Mouse (Mus musculus) midbrain, embryonic 10.5 days (tissue): Measurements from ENCODE around the gene Rasl11b. TPM values are rescaled to one million over a fixed set of nuclear protein-coding genes. Genes with fewer than 3 reads are reported as not detected.

Experiments
- DNase-seq: peaks from one replicate; pipeline ENCODE4 v3.0.0-alpha.2; 2017; ENCODE audit warnings: low spot score
- H3K27ac ChIP-seq: fragments of 300-500 bp; sonication (generic); replicated peaks from 2 replicates; pipeline ENCODE4 v1.5.1; 2016; ENCODE audit warnings: mild to moderate bottlenecking
- H3K27me3 ChIP-seq: fragments of 300-500 bp; sonication (generic); 2 replicates; pipeline ENCODE4 v1.6.1; 2016; ENCODE audit warnings: low read depth, mild to moderate bottlenecking; ENCODE audit not compliant: poor library complexity, severe bottlenecking
- H3K36me3 ChIP-seq: fragments of 300-500 bp; sonication (generic); 2 replicates; pipeline ENCODE4 v1.6.1; 2016; ENCODE audit warnings: mild to moderate bottlenecking, moderate library complexity
- H3K4me1 ChIP-seq: fragments of 300-500 bp; sonication (generic); 2 replicates; pipeline ENCODE4 v1.6.1; 2016
- H3K4me3 ChIP-seq: fragments of 300-500 bp; sonication (generic); 2 replicates; pipeline ENCODE4 v1.5.1; 2016; ENCODE audit warnings: mild to moderate bottlenecking, moderate library complexity
- H3K9me3 ChIP-seq: fragments of 300-500 bp; sonication (generic); replicated peaks from 2 replicates; pipeline ENCODE4 v1.6.1; 2016; ENCODE audit warnings: mild to moderate bottlenecking
- WGBS: fragments of 180-500 bp; shearing (Covaris S2); methylation state at CpG from one replicate; pipeline ENCODE4 v1.1.7; 2016; 5-methylcytosine and 5-hydroxymethylcytosine counted together
- polyA plus RNA-seq: library from polyadenylated mRNA; unstranded; fragments of >200 nt; fragmentation: Nextera tagmentation; extraction: Ambion mirVana; gene quantifications from 2 replicates; pipeline ENCODE4 v1.2.1, GENCODE M21; 2016

Rasl11b gene
- 27.3 and 30.3 TPM in 2 replicates for polyA plus RNA-seq

- Histone ChIP-seq H3K27me3 (peaks cover 47% of the 10 kb centered on the region), H3K27ac (peak within 1 kb of the TSS; percentile 91), H3K9me3 (no peaks in the 10 kb centered on the region), H3K4me1 (peaks cover 59% of the 10 kb centered on the region), H3K36me3 (peaks cover 32% of the 10 kb centered on the region), H3K4me3 (peak within 1 kb of the TSS; percentile 91)
- WGBS: under 1% methylated on average over 82 of the region's 82 CpGs
- peak; percentile 95 for DNase-seq
These were observed at the start of gene Rasl11b for GRCm38 (mm10) chr5:74194841-74195613. Gene Rasl11b, plus strand, starts transcription at chr5:74195286.

GRCm38 (mm10) chr5:74147631-74148030, 47.5 kb upstream of the Rasl11b start:
- 94% methylated on average over 10 of the region's 10 CpGs for WGBS
- Histone ChIP-seq H3K27me3 (no peaks in the 10 kb centered on the region), H3K36me3 (no peaks in the 10 kb centered on the region), H3K9me3 (no peaks in the 10 kb centered on the region), H3K4me1 (no peaks in the 10 kb centered on the region), H3K4me3 (no peak overlapping the region), H3K27ac (no peak overlapping the region)
- no peak for DNase-seq

DNA sequence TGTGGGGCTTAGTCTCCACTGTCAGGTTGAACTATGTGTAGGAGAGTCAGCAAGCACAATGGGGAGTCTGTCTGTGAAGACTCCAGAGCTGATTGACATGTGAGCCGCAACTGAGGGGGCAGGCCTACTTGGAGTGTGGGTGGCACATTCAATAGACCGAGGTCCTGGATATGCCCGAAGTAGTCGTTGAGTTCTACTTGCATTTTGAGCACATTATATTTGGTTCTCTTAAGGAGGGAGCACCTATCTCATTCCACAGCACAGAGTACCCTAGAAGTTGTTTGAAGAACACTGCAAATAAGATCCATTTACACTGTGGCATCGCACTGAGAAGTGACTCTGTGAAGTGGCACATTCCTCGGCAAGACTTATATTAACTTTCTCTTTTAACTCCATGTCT, 45.1 kb upstream of the Rasl11b start:
- H3K4me1 ChIP-seq: no peaks in the 10 kb centered on the region
- H3K4me3 ChIP-seq: no peak overlapping the region
- 92% methylated on average over 6 of the region's 6 CpGs for WGBS
- H3K36me3 ChIP-seq: no peaks in the 10 kb centered on the region
- H3K9me3 ChIP-seq: no peaks in the 10 kb centered on the region
- DNase-seq: no peak
- no peak overlapping the region for H3K27ac ChIP-seq
- H3K27me3 ChIP-seq: no peaks in the 10 kb centered on the region

DNA sequence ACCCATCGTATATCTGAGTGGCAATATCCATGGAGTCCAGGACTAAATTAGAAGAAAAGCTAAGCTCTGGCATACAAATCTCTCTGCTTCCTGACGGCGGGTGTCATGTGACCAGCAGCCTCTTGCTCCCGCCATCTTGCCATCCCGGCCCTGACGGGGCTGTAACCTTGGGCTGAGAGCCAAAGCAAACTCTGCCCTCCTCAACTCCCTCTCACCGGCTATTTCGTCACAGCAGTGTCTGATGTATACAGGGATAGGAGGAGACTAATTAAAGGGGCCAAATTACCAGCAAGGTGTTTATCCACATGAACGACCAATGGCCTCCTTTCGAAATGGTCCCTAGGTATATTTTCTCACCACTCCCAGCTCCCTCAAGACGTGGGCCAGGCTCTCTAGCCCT, 43.3 kb upstream of the Rasl11b start:
- no peaks in the 10 kb centered on the region for H3K36me3 ChIP-seq
- DNase-seq: no peak
- no peak overlapping the region for H3K27ac ChIP-seq
- peaks cover 12% of the 10 kb centered on the region for H3K4me1 ChIP-seq
- H3K4me3 ChIP-seq: no peak overlapping the region
- no peaks in the 10 kb centered on the region for H3K27me3 ChIP-seq
- 91% methylated on average over 11 of the region's 11 CpGs for WGBS
- no peaks in the 10 kb centered on the region for H3K9me3 ChIP-seq

GRCm38 (mm10) chr5:74155860-74156351, 39.2 kb upstream of the Rasl11b start:
- peaks cover 12% of the 10 kb centered on the region for H3K4me1 ChIP-seq
- no peaks in the 10 kb centered on the region for H3K9me3 ChIP-seq
- no peak overlapping the region for H3K27ac ChIP-seq
- DNase-seq: no peak
- no peaks in the 10 kb centered on the region for H3K36me3 ChIP-seq
- H3K27me3 ChIP-seq: no peaks in the 10 kb centered on the region
- 74% methylated on average over 7 of the region's 7 CpGs for WGBS
- H3K4me3 ChIP-seq: no peak overlapping the region

GRCm38 (mm10) chr5:74158929-74159632, 36.0 kb upstream of the Rasl11b start:
- WGBS: 86% methylated on average over 6 of the region's 6 CpGs
- no peak for DNase-seq
- Histone ChIP-seq H3K36me3 (no peaks in the 10 kb centered on the region), H3K4me1 (peaks cover 32% of the 10 kb centered on the region), H3K27me3 (peaks cover 18% of the 10 kb centered on the region), H3K9me3 (no peaks in the 10 kb centered on the region), H3K27ac (no peak overlapping the region), H3K4me3 (no peak overlapping the region)

DNA sequence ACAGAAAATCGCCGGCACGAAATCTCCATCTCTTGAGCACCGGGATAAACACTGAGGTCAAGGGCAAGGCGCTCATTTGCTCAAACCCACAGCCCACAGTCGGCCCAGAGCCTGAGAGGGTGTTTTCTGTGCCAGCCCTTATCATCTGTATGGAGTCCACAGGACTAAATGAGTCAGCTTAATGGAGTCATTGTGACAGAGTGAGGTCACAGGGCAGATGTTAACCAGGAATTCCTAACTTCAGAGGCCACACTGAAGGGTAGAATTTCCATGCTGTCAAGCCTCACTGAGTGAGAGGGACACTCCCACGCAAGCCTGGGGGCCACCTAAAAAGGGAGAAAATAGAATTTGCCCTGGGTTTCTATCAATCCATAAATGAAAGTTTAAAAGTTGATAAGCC, 35.2 kb upstream of the Rasl11b start:
- peaks cover 26% of the 10 kb centered on the region for H3K27me3 ChIP-seq
- H3K4me3 ChIP-seq: no peak overlapping the region
- peaks cover 32% of the 10 kb centered on the region for H3K4me1 ChIP-seq
- no peak overlapping the region for H3K27ac ChIP-seq
- DNase-seq: no peak
- H3K36me3 ChIP-seq: no peaks in the 10 kb centered on the region
- no peaks in the 10 kb centered on the region for H3K9me3 ChIP-seq
- WGBS: 74% methylated on average over 7 of the region's 7 CpGs

DNA sequence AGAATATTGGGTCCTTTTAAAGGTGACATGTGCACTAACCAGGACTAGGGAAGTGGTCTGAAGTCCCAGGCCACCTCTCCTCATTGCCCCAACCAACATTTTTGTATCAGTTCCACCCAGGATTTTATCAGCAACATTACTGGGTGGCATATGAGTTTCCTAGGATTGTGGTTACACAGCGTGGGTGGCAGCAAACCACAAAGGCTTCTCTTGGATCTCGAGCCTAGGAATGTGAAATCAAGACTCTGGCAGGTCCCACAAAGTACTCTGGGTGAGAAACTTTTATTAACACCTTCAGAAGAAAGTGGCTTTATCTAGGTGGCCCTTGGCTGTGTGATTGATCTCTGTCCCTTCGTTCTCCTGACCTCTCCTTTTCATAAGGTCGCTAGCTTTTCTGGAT, 34.7 kb upstream of the Rasl11b start:
- peaks cover 32% of the 10 kb centered on the region for H3K4me1 ChIP-seq
- no peaks in the 10 kb centered on the region for H3K9me3 ChIP-seq
- no peak overlapping the region for H3K27ac ChIP-seq
- no peaks in the 10 kb centered on the region for H3K36me3 ChIP-seq
- H3K27me3 ChIP-seq: peaks cover 30% of the 10 kb centered on the region
- 78% methylated on average over 4 of the region's 4 CpGs for WGBS
- DNase-seq: no peak
- no peak overlapping the region for H3K4me3 ChIP-seq

DNA sequence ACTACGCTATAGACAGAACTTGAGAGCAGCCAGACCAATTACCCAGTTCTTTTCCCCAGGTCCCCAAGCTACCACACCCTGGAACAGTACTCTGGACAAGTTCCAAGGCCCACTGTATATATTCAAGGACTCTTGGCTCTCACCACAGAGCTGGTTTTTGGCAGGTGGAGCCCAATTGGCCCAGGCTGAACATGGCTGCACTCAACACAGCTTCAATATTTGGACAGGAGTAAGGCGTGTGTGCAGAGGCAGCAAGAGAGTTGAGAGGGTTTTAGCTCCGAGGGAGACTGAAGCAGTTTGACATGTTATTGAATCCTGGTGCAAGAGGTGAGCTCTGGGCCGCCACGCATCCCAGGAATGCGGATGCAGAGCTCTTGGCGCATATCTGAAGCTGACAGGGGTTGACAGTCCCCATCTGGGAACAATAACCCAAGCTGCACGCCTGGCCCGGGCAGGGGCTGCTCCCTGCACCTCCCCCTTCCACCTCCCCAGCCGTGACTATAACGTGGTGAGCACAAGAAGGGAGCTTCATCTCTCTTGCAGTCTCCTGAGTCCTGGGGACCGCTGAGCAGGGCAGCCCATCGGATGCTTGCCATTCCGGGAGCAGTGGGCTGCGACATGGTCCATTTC, 33.7 kb upstream of the Rasl11b start:
- Histone ChIP-seq H3K4me1 (peaks cover 23% of the 10 kb centered on the region), H3K4me3 (peak overlapping the region; percentile 41)

DNA sequence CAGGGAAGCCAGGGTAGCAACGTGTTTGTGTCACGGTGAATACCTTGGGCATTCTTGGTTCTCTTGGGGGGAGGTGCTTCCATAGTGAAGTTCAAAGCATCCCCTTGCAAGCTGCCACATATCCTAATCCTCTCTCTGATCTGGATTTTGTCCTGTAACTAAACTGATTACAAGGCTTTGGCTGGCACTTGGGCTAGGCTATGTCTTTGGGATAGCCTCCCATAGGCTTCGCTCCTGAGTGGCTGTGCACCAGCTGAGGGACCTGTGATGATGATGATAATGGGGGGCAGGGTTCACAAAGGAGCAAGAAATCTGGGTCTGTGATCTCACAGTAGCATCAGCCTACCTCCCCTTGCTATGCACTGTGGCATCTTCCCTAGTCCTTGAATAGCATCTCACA, 33.1 kb upstream of the Rasl11b start:
- 31% methylated on average over 3 of the region's 3 CpGs for WGBS
- DNase-seq: no peak
- H3K9me3 ChIP-seq: no peaks in the 10 kb centered on the region
- no peaks in the 10 kb centered on the region for H3K36me3 ChIP-seq
- H3K4me1 ChIP-seq: peaks cover 20% of the 10 kb centered on the region
- H3K27me3 ChIP-seq: peaks cover 41% of the 10 kb centered on the region
- peak overlapping the region; percentile 65 for H3K27ac ChIP-seq
- H3K4me3 ChIP-seq: peak overlapping the region; percentile 41

More for the DNA sequence above, 33.7 kb upstream of the Rasl11b start:
- WGBS: 28% methylated on average over 15 of the region's 15 CpGs
- Histone ChIP-seq H3K9me3 (no peaks in the 10 kb centered on the region), H3K27ac (peak overlapping the region; percentile 65), H3K27me3 (peaks cover 39% of the 10 kb centered on the region), H3K36me3 (no peaks in the 10 kb centered on the region)
- peak; percentile 74 for DNase-seq

DNA sequence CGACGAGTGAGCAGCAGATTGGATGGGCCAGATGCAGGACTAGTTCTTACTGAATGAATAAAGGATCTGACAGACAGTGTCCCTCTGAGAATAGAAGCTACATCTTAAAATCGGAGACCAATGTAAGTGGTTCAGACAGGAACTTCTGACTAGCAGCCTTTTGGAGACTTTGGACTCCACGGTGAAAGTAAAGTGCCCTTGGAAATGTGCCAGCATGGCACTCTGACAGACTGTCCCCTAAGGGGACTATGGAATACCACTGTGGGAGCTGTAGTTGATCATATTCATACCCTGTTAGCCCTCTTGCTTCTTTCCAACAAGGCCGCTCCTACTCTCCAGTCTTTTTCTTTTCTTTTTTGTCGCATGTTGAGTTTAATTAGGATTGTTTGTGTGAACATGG, 31.9 kb upstream of the Rasl11b start:
- no peak overlapping the region for H3K4me3 ChIP-seq
- H3K9me3 ChIP-seq: no peaks in the 10 kb centered on the region
- H3K27me3 ChIP-seq: peaks cover 41% of the 10 kb centered on the region
- peaks cover 20% of the 10 kb centered on the region for H3K4me1 ChIP-seq
- WGBS: 92% methylated on average over 6 of the region's 6 CpGs
- DNase-seq: no peak
- no peak overlapping the region for H3K27ac ChIP-seq
- H3K36me3 ChIP-seq: no peaks in the 10 kb centered on the region

DNA sequence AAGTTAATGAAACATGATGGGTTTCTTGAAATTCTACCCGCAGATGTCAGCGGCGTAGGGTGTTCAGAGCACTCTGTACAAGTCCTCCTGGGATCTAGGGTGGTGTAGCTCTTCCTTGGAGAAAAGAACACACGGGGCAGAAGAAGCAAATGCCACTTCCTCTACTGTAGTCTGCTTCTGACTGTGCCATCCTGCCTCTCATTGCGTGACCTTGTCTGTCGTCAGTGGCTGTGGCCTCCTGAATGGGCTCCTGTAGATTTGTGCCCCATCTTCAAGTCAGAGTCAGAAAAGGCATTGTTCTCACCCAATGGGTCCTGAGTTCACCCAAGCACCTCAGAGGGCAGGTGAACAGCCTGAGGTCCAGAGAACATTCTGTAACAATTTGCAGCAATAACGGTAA, 30.5 kb upstream of the Rasl11b start:
- peaks cover 20% of the 10 kb centered on the region for H3K4me1 ChIP-seq
- peaks cover 47% of the 10 kb centered on the region for H3K27me3 ChIP-seq
- WGBS: 89% methylated on average over 7 of the region's 7 CpGs
- DNase-seq: no peak
- H3K9me3 ChIP-seq: no peaks in the 10 kb centered on the region
- no peaks in the 10 kb centered on the region for H3K36me3 ChIP-seq
- no peak overlapping the region for H3K27ac ChIP-seq
- no peak overlapping the region for H3K4me3 ChIP-seq
